Mouse (Mus musculus): Measurements from ENCODE around the gene Cdkn2d. TPM values are rescaled to one million over a fixed set of nuclear protein-coding genes. Genes with fewer than 3 reads are reported as not detected.
"Not testable (repeated sequence)": the region's sequence is repeated elsewhere in the genome, so short reads cannot be mapped to it uniquely, and the experiment has no call there.

The Cdkn2d gene
- polyA plus RNA-seq, 1 experiment from 2014 or later: 87.3 TPM

GRCm38 (mm10) chr9:21314367-21315140, 23.3 kb upstream of the Cdkn2d start:
- Histone ChIP-seq H3K4me3 (no peak overlapping the region), H3K4me2 (no peak overlapping the region), H3K9ac (no peak overlapping the region), H3K27ac (no peak overlapping the region), H3K9me3 (no peaks in the 10 kb centered on the region), H3K27me3 (replicated peaks) (peaks cover 8% of the 10 kb centered on the region), H3K4me1 (no peaks in the 10 kb centered on the region), H3K36me3 (replicated peaks) (no peaks in the 10 kb centered on the region)
- ATAC-seq (replicated peaks): no peak
- 91% methylated on average over 9 of the region's 9 CpGs for WGBS

- H3K9me3 ChIP-seq: no peaks in the 10 kb centered on the region
- no peak overlapping the region for H3K4me3 ChIP-seq
- H3K27ac ChIP-seq: no peak overlapping the region
- H3K4me2 ChIP-seq: no peak overlapping the region
- H3K4me1 ChIP-seq: no peaks in the 10 kb centered on the region
- H3K9ac ChIP-seq: no peak overlapping the region
- ATAC-seq (replicated peaks): peak; percentile 61
- no peaks in the 10 kb centered on the region for H3K36me3 ChIP-seq (replicated peaks)
- H3K27me3 ChIP-seq (replicated peaks): peaks cover 8% of the 10 kb centered on the region
- WGBS: 8% methylated on average over 11 of the region's 11 CpGs
Observed at GRCm38 (mm10) chr9:21313394-21313793, 22.2 kb upstream of the Cdkn2d start.

- Histone ChIP-seq H3K36me3 (replicated peaks) (no peaks in the 10 kb centered on the region), H3K4me3 (peak within 1 kb of the TSS; percentile 24), H3K9ac (0 out of 2 replicates have a peak within 1 kb of the TSS, but pooled peaks have one; percentile 9), H3K27me3 (replicated peaks) (peaks cover 8% of the 10 kb centered on the region), H3K4me2 (peak within 1 kb of the TSS; percentile 36), H3K4me1 (no peaks in the 10 kb centered on the region), H3K9me3 (no peaks in the 10 kb centered on the region), H3K27ac (no peak within 1 kb of the TSS)
- ATAC-seq (replicated peaks): no peak
- WGBS: 17% methylated on average over 35 of the region's 35 CpGs
Observed at GRCm38 (mm10) chr9:21312134-21312533, 20.9 kb upstream of the Cdkn2d start, which contains the start of gene Ap1m2. Gene Ap1m2, minus strand, starts transcription at chr9:21312337.

GRCm38 (mm10) chr9:21311695-21312094, 20.5 kb upstream of the Cdkn2d start:
- ATAC-seq (replicated peaks): no peak
- H3K9ac ChIP-seq: no peak overlapping the region
- 25% methylated on average over 7 of the region's 7 CpGs for WGBS

GRCm38 (mm10) chr9:21309150-21309741, 18.0 kb upstream of the Cdkn2d start:
- Histone ChIP-seq H3K4me3 (no peak overlapping the region), H3K4me2 (no peak overlapping the region), H3K27me3 (replicated peaks) (peaks cover 8% of the 10 kb centered on the region), H3K4me1 (no peaks in the 10 kb centered on the region), H3K27ac (no peak overlapping the region), H3K9ac (no peak overlapping the region), H3K9me3 (no peaks in the 10 kb centered on the region), H3K36me3 (replicated peaks) (no peaks in the 10 kb centered on the region)
- no peak for ATAC-seq (replicated peaks)
- 68% methylated on average over 15 of the region's 15 CpGs for WGBS

More at GRCm38 (mm10) chr9:21311695-21312094, 20.5 kb upstream of the Cdkn2d start:
- H3K9me3 ChIP-seq: no peaks in the 10 kb centered on the region
- no peak overlapping the region for H3K27ac ChIP-seq
- H3K4me1 ChIP-seq: no peaks in the 10 kb centered on the region
- peaks cover 8% of the 10 kb centered on the region for H3K27me3 ChIP-seq (replicated peaks)
- H3K4me2 ChIP-seq: peak overlapping the region; percentile 36; the same call in 1 of the 2 replicates
- no peaks in the 10 kb centered on the region for H3K36me3 ChIP-seq (replicated peaks)
- H3K4me3 ChIP-seq: peak overlapping the region; percentile 24

GRCm38 (mm10) chr9:21305065-21305464, 13.9 kb upstream of the Cdkn2d start:
- Histone ChIP-seq H3K27ac (no peak overlapping the region), H3K4me3 (no peak overlapping the region), H3K36me3 (replicated peaks) (no peaks in the 10 kb centered on the region), H3K4me1 (no peaks in the 10 kb centered on the region), H3K27me3 (replicated peaks) (no peaks in the 10 kb centered on the region), H3K4me2 (no peak overlapping the region), H3K9ac (no peak overlapping the region), H3K9me3 (no peaks in the 10 kb centered on the region)
- no peak for ATAC-seq (replicated peaks)
- 84% methylated on average over 7 of the region's 7 CpGs for WGBS

GRCm38 (mm10) chr9:21299014-21299413, 7.8 kb upstream of the Cdkn2d start:
- no peak for ATAC-seq (replicated peaks)
- Histone ChIP-seq H3K36me3 (replicated peaks) (no peaks in the 10 kb centered on the region), H3K4me3 (no peak overlapping the region), H3K9ac (no peak overlapping the region), H3K4me2 (no peak overlapping the region), H3K27ac (no peak overlapping the region), H3K9me3 (no peaks in the 10 kb centered on the region), H3K27me3 (replicated peaks) (no peaks in the 10 kb centered on the region), H3K4me1 (no peaks in the 10 kb centered on the region)
- WGBS: 84% methylated on average over 10 of the region's 10 CpGs

GRCm38 (mm10) chr9:21292271-21292670, 1.1 kb upstream of the Cdkn2d start:
- Histone ChIP-seq H3K4me1 (peaks cover 26% of the 10 kb centered on the region), H3K4me2 (no peak overlapping the region), H3K4me3 (no peak overlapping the region), H3K9ac (no peak overlapping the region), H3K9me3 (no peaks in the 10 kb centered on the region), H3K27ac (no peak overlapping the region), H3K36me3 (replicated peaks) (no peaks in the 10 kb centered on the region), H3K27me3 (replicated peaks) (no peaks in the 10 kb centered on the region)
- ATAC-seq (replicated peaks): no peak
- 93% methylated on average over 3 of the region's 3 CpGs for WGBS

- H3K4me2 ChIP-seq: peak overlapping the region; percentile 83
- WGBS: 14% methylated on average over 7 of the region's 7 CpGs
- not testable (repeated sequence) for ATAC-seq (replicated peaks); H3K36me3 ChIP-seq (replicated peaks); H3K9me3 ChIP-seq; H3K27me3 ChIP-seq (replicated peaks); H3K9ac ChIP-seq
- peak overlapping the region; percentile 73 for H3K4me3 ChIP-seq
- H3K4me1 ChIP-seq: peaks cover 30% of the 10 kb centered on the region
- H3K27ac ChIP-seq: peak overlapping the region; percentile 27; the same call in 1 of the 2 replicates
Observed at GRCm38 (mm10) chr9:21291868-21292267, 661 bp upstream of the Cdkn2d start.

GRCm38 (mm10) chr9:21290589-21290988, 618 bp downstream of the Cdkn2d start:
- peak overlapping the region; percentile 73 for H3K9ac ChIP-seq
- peak overlapping the region; percentile 81 for H3K27ac ChIP-seq
- H3K4me2 ChIP-seq: peak overlapping the region; percentile 83
- WGBS: 0% methylated on average over 20 of the region's 20 CpGs
- ATAC-seq (replicated peaks): no peak; the same call in 1 of the 2 replicates
- H3K36me3 ChIP-seq (replicated peaks): no peaks in the 10 kb centered on the region
- no peaks in the 10 kb centered on the region for H3K27me3 ChIP-seq (replicated peaks)
- H3K4me1 ChIP-seq: peaks cover 37% of the 10 kb centered on the region
- H3K4me3 ChIP-seq: peak overlapping the region; percentile 73
- H3K9me3 ChIP-seq: no peaks in the 10 kb centered on the region

- 96% methylated on average over 2 of the region's 2 CpGs for WGBS
- Histone ChIP-seq H3K9ac (no peak overlapping the region), H3K9me3 (no peaks in the 10 kb centered on the region), H3K4me1 (peaks cover 37% of the 10 kb centered on the region), H3K4me3 (peak overlapping the region; percentile 73), H3K36me3 (replicated peaks) (no peaks in the 10 kb centered on the region; the same call in 1 of the 2 replicates), H3K4me2 (peak overlapping the region; percentile 83), H3K27me3 (replicated peaks) (no peaks in the 10 kb centered on the region), H3K27ac (no peak overlapping the region)
- no peak for ATAC-seq (replicated peaks)
Observed at GRCm38 (mm10) chr9:21289337-21289671, 1.9 kb downstream of the Cdkn2d start.

- peak overlapping the region; percentile 83 for H3K4me2 ChIP-seq
- H3K36me3 ChIP-seq (replicated peaks): peaks cover 3% of the 10 kb centered on the region; the same call in 1 of the 2 replicates
- no peaks in the 10 kb centered on the region for H3K9me3 ChIP-seq
- ATAC-seq (replicated peaks): no peak
- 78% methylated on average over 13 of the region's 13 CpGs for WGBS
- H3K4me1 ChIP-seq: peaks cover 37% of the 10 kb centered on the region
- H3K4me3 ChIP-seq: peak overlapping the region; percentile 85
- H3K9ac ChIP-seq: peak overlapping the region; percentile 77; the same call in 1 of the 2 replicates
- no peaks in the 10 kb centered on the region for H3K27me3 ChIP-seq (replicated peaks)
- peak overlapping the region; percentile 92 for H3K27ac ChIP-seq
Observed at GRCm38 (mm10) chr9:21288404-21289336, 2.5 kb downstream of the Cdkn2d start.
